Mouse (Mus musculus) midbrain, embryonic 12.5 days (tissue): Measurements from ENCODE around the gene Mrfap1. TPM values are rescaled to one million over a fixed set of nuclear protein-coding genes. Genes with fewer than 3 reads are reported as not detected.
"Not testable (repeated sequence)": the region's sequence is repeated elsewhere in the genome, so short reads cannot be mapped to it uniquely, and the experiment has no call there.

Source experiments
- ATAC-seq: fragments of 200-750 bp; cut with Nextera tagmentation; 2 replicates; pipeline ENCODE4 v1.8.0; 2017; ENCODE audit warnings: low read depth, moderate TSS enrichment, moderate library complexity; ENCODE audit not compliant: low FRiP score
- H3K27ac ChIP-seq: fragments of 300-500 bp; sonication (generic); replicated peaks from 2 replicates; pipeline ENCODE4 v1.5.1; 2016; ENCODE audit warnings: mild to moderate bottlenecking
- H3K27me3 ChIP-seq: fragments of 300-500 bp; sonication (generic); 2 replicates; pipeline ENCODE4 v1.6.1; 2016; ENCODE audit warnings: mild to moderate bottlenecking
- H3K36me3 ChIP-seq: fragments of 300-500 bp; sonication (generic); 2 replicates; pipeline ENCODE4 v1.6.1; 2016
- H3K4me1 ChIP-seq: fragments of 300-500 bp; sonication (generic); 2 replicates; pipeline ENCODE4 v1.6.1; 2016
- H3K4me2 ChIP-seq: fragments of 300-500 bp; sonication (generic); replicated peaks from 2 replicates; pipeline ENCODE4 v1.6.1; 2016; ENCODE audit warnings: mild to moderate bottlenecking, moderate library complexity
- H3K4me3 ChIP-seq: fragments of 300-500 bp; sonication (generic); 2 replicates; pipeline ENCODE4 v1.5.1; 2016; ENCODE audit warnings: mild to moderate bottlenecking
- H3K9ac ChIP-seq: fragments of 300-500 bp; sonication (generic); replicated peaks from 2 replicates; pipeline ENCODE4 v1.6.1; 2016; ENCODE audit warnings: mild to moderate bottlenecking, moderate library complexity
- H3K9me3 ChIP-seq: fragments of 300-500 bp; sonication (generic); 2 replicates; pipeline ENCODE4 v1.6.1; 2016; ENCODE audit warnings: mild to moderate bottlenecking
- WGBS: fragments of 180-500 bp; shearing (Covaris S2); methylation state at CpG from one replicate; pipeline ENCODE4 v1.1.7; 2016; 5-methylcytosine and 5-hydroxymethylcytosine counted together
- polyA plus RNA-seq: library from polyadenylated mRNA; unstranded; fragments of >200 nt; fragmentation: Nextera tagmentation; extraction: Ambion mirVana; gene quantifications from 2 replicates; pipeline ENCODE4 v1.2.1, GENCODE M21; 2016

Mrfap1 gene
- polyA plus RNA-seq, 1 experiment from 2014 or later: 455 TPM

GRCm38 (mm10) chr5:36820142-36820541 lies 23.6 kb upstream of the Mrfap1 start:
- H3K4me3 ChIP-seq: no peak overlapping the region
- WGBS: 45% methylated on average over 6 of the region's 6 CpGs
- no peak overlapping the region for H3K4me2 ChIP-seq
- H3K36me3 ChIP-seq: peaks cover 29% of the 10 kb centered on the region; the same call in 1 of the 2 replicates
- H3K4me1 ChIP-seq: no peaks in the 10 kb centered on the region
- no peaks in the 10 kb centered on the region for H3K27me3 ChIP-seq
- no peaks in the 10 kb centered on the region for H3K9me3 ChIP-seq
- no peak for ATAC-seq
- no peak overlapping the region for H3K9ac ChIP-seq
- H3K27ac ChIP-seq: no peak overlapping the region

GRCm38 (mm10) chr5:36819742-36820141 lies 23.2 kb upstream of the Mrfap1 start:
- Histone ChIP-seq H3K36me3 (peaks cover 29% of the 10 kb centered on the region; the same call in 1 of the 2 replicates), H3K9ac (no peak overlapping the region), H3K27me3 (no peaks in the 10 kb centered on the region), H3K4me3 (no peak overlapping the region), H3K4me2 (no peak overlapping the region), H3K4me1 (no peaks in the 10 kb centered on the region), H3K27ac (no peak overlapping the region), H3K9me3 (no peaks in the 10 kb centered on the region)
- ATAC-seq: no peak
- 93% methylated on average over 5 of the region's 5 CpGs for WGBS

GRCm38 (mm10) chr5:36817738-36818137 lies 21.2 kb upstream of the Mrfap1 start:
- H3K27me3 ChIP-seq: no peaks in the 10 kb centered on the region
- ATAC-seq: no peak
- no peaks in the 10 kb centered on the region for H3K4me1 ChIP-seq
- H3K9ac ChIP-seq: no peak overlapping the region
- H3K4me3 ChIP-seq: no peak overlapping the region
- H3K27ac ChIP-seq: no peak overlapping the region
- peaks cover 19% of the 10 kb centered on the region; the same call in 1 of the 2 replicates for H3K36me3 ChIP-seq
- 58% methylated on average over 3 of the region's 3 CpGs for WGBS
- no peak overlapping the region for H3K4me2 ChIP-seq
- no peaks in the 10 kb centered on the region for H3K9me3 ChIP-seq

GRCm38 (mm10) chr5:36814554-36814953 lies 18.0 kb upstream of the Mrfap1 start:
- WGBS: 69% methylated on average over 6 of the region's 6 CpGs
- H3K36me3 ChIP-seq: peaks cover 16% of the 10 kb centered on the region; the same call in 1 of the 2 replicates

GRCm38 (mm10) chr5:36811413-36811812 lies 14.8 kb upstream of the Mrfap1 start:
- Histone ChIP-seq H3K9me3 (no peaks in the 10 kb centered on the region), H3K36me3 (0 out of 2 replicates have a peak, but pooled peaks cover 5% of the 10 kb centered on the region), H3K4me3 (no peak overlapping the region), H3K4me2 (no peak overlapping the region), H3K9ac (no peak overlapping the region), H3K27ac (no peak overlapping the region), H3K4me1 (no peaks in the 10 kb centered on the region), H3K27me3 (no peaks in the 10 kb centered on the region)
- no peak for ATAC-seq
- 33% methylated on average over 3 of the region's 3 CpGs for WGBS

More at GRCm38 (mm10) chr5:36814554-36814953, 18.0 kb upstream of the Mrfap1 start:
- no peaks in the 10 kb centered on the region for H3K9me3 ChIP-seq
- H3K27ac ChIP-seq: no peak overlapping the region
- H3K9ac ChIP-seq: no peak overlapping the region
- no peaks in the 10 kb centered on the region for H3K4me1 ChIP-seq
- no peak overlapping the region for H3K4me2 ChIP-seq
- H3K27me3 ChIP-seq: no peaks in the 10 kb centered on the region
- H3K4me3 ChIP-seq: no peak overlapping the region
- ATAC-seq: no peak

- no peaks in the 10 kb centered on the region for H3K4me1 ChIP-seq
- ATAC-seq: no peak
- no peak overlapping the region for H3K4me2 ChIP-seq
- 0 out of 2 replicates have a peak, but pooled peaks cover 5% of the 10 kb centered on the region for H3K36me3 ChIP-seq
- no peak overlapping the region for H3K27ac ChIP-seq
- no peaks in the 10 kb centered on the region for H3K27me3 ChIP-seq
- H3K9me3 ChIP-seq: no peaks in the 10 kb centered on the region
- 82% methylated on average over 3 of the region's 3 CpGs for WGBS
- no peak overlapping the region for H3K4me3 ChIP-seq
- H3K9ac ChIP-seq: no peak overlapping the region
Measured at GRCm38 (mm10) chr5:36810634-36811033, 14.1 kb upstream of the Mrfap1 start.

- H3K4me1 ChIP-seq: no peaks in the 10 kb centered on the region
- WGBS: 86% methylated on average over 7 of the region's 7 CpGs
- no peak for ATAC-seq
- no peak overlapping the region for H3K4me3 ChIP-seq
- H3K36me3 ChIP-seq: no peaks in the 10 kb centered on the region
- H3K9me3 ChIP-seq: no peaks in the 10 kb centered on the region
- no peaks in the 10 kb centered on the region for H3K27me3 ChIP-seq
- H3K9ac ChIP-seq: no peak overlapping the region
- no peak overlapping the region for H3K4me2 ChIP-seq
- no peak overlapping the region for H3K27ac ChIP-seq
Measured at GRCm38 (mm10) chr5:36809123-36809522, 12.6 kb upstream of the Mrfap1 start.

- no peak overlapping the region for H3K4me2 ChIP-seq
- H3K9ac ChIP-seq: no peak overlapping the region
- H3K9me3 ChIP-seq: no peaks in the 10 kb centered on the region
- no peak overlapping the region for H3K4me3 ChIP-seq
- H3K4me1 ChIP-seq: no peaks in the 10 kb centered on the region
- H3K27me3 ChIP-seq: no peaks in the 10 kb centered on the region
- no peaks in the 10 kb centered on the region for H3K36me3 ChIP-seq
- 31% methylated on average over 5 of the region's 5 CpGs for WGBS
- H3K27ac ChIP-seq: no peak overlapping the region
- ATAC-seq: no peak
Measured at GRCm38 (mm10) chr5:36807106-36807505, 10.5 kb upstream of the Mrfap1 start.

- Histone ChIP-seq H3K4me2 (peak overlapping the region; percentile 64), H3K27me3 (0 out of 2 replicates have a peak, but pooled peaks cover 7% of the 10 kb centered on the region), H3K36me3 (peaks cover 17% of the 10 kb centered on the region), H3K4me3 (peak overlapping the region; percentile 74; the same call in 1 of the 2 replicates), H3K9ac (peak overlapping the region; percentile 47; the same call in 1 of the 2 replicates), H3K4me1 (peaks cover 9% of the 10 kb centered on the region; the same call in 1 of the 2 replicates), H3K9me3 (no peaks in the 10 kb centered on the region), H3K27ac (no peak overlapping the region)
- no peak for ATAC-seq
- WGBS: 50% methylated on average over 8 of the region's 8 CpGs
Measured at GRCm38 (mm10) chr5:36797291-36797690, 719 bp upstream of the Mrfap1 start.

- not testable (repeated sequence) for H3K27me3 ChIP-seq, H3K4me1 ChIP-seq, H3K9me3 ChIP-seq
- ATAC-seq: peak; percentile 51
- Histone ChIP-seq H3K4me2 (peak overlapping the region; percentile 64), H3K4me3 (peak overlapping the region; percentile 74), H3K27ac (peak overlapping the region; percentile 94), H3K36me3 (peaks cover 17% of the 10 kb centered on the region), H3K9ac (peak overlapping the region; percentile 89)
- 5% methylated on average over 35 of the region's 37 CpGs for WGBS
Measured at GRCm38 (mm10) chr5:36795647-36796295, 801 bp downstream of the Mrfap1 start.

GRCm38 (mm10) chr5:36791861-36792260 lies 4.7 kb downstream of the Mrfap1 start:
- Histone ChIP-seq H3K36me3 (peaks cover 17% of the 10 kb centered on the region), H3K4me2 (no peak overlapping the region), H3K27me3 (no peaks in the 10 kb centered on the region), H3K27ac (no peak overlapping the region), H3K4me3 (no peak overlapping the region), H3K4me1 (peaks cover 4% of the 10 kb centered on the region; the same call in 1 of the 2 replicates), H3K9ac (no peak overlapping the region), H3K9me3 (no peaks in the 10 kb centered on the region)
- 88% methylated on average over 9 of the region's 9 CpGs for WGBS
- ATAC-seq: no peak

GRCm38 (mm10) chr5:36786052-36786451 lies 10.5 kb downstream of the Mrfap1 start:
- Histone ChIP-seq H3K27me3 (no peaks in the 10 kb centered on the region), H3K4me2 (no peak overlapping the region), H3K4me3 (no peak overlapping the region), H3K9ac (no peak overlapping the region), H3K4me1 (no peaks in the 10 kb centered on the region), H3K36me3 (no peaks in the 10 kb centered on the region), H3K27ac (no peak overlapping the region), H3K9me3 (no peaks in the 10 kb centered on the region)
- WGBS: 92% methylated on average over 5 of the region's 5 CpGs
- no peak for ATAC-seq
